Mouse (Mus musculus) stomach, postnatal 0 days (tissue): ENCODE data around the gene Gpx3. TPM values are rescaled to one million over a fixed set of nuclear protein-coding genes. Genes with fewer than 3 reads are reported as not detected.

Experiments used
- ATAC-seq: fragments of 200-750 bp; cut with Nextera tagmentation; 2 replicates; pipeline ENCODE4 v1.8.0; 2017; ENCODE audit not compliant: low FRiP score, low TSS enrichment
- DNase-seq: peaks from one replicate; pipeline ENCODE4 v3.0.0-alpha.2; 2016; ENCODE audit warnings: low spot score
- H3K27ac ChIP-seq: fragments of 300-500 bp; sonication (generic); replicated peaks from 2 replicates; pipeline ENCODE4 v1.5.1; 2014; ENCODE audit warnings: mild to moderate bottlenecking, control low read depth
- H3K27me3 ChIP-seq: fragments of 300-500 bp; sonication (generic); 2 replicates; pipeline ENCODE4 v1.6.1; 2014; ENCODE audit warnings: low read length; ENCODE audit not compliant: control insufficient read depth, insufficient read depth
- H3K36me3 ChIP-seq: fragments of 300-500 bp; sonication (generic); 2 replicates; pipeline ENCODE4 v1.6.1; 2014; ENCODE audit warnings: low read length, mixed read lengths; ENCODE audit not compliant: control insufficient read depth, insufficient read depth
- H3K4me1 ChIP-seq: fragments of 300-500 bp; sonication (generic); replicated peaks from 2 replicates; pipeline ENCODE4 v1.6.1; 2014; ENCODE audit warnings: antibody characterized with exemption; ENCODE audit not compliant: control insufficient read depth, insufficient read depth
- H3K4me2 ChIP-seq: fragments of 300-500 bp; sonication (generic); replicated peaks from 2 replicates; pipeline ENCODE4 v1.6.1; 2014; ENCODE audit warnings: low read depth, mild to moderate bottlenecking, control low read depth, moderate library complexity
- H3K4me3 ChIP-seq: fragments of 300-500 bp; sonication (generic); 2 replicates; pipeline ENCODE4 v1.5.1; 2014; ENCODE audit warnings: low read depth, low read length, control low read depth
- H3K9ac ChIP-seq: fragments of 300-500 bp; sonication (generic); 2 replicates; pipeline ENCODE4 v1.6.1; 2014; ENCODE audit warnings: mild to moderate bottlenecking, low read length, control low read depth, mixed read lengths
- H3K9me3 ChIP-seq: fragments of 300-500 bp; sonication (generic); 2 replicates; pipeline ENCODE4 v1.6.1; 2016; ENCODE audit warnings: low read length; ENCODE audit not compliant: control insufficient read depth
- CTCF ChIP-seq: IDR thresholded peaks from 2 replicates; pipeline ENCODE4 v1.5.1; 2016; ENCODE audit warnings: antibody characterized with exemption, low read depth, mild to moderate bottlenecking, moderate library complexity
- EP300 ChIP-seq: optimal IDR thresholded peaks from 2 replicates; pipeline ENCODE3; 2016; ENCODE audit warnings: antibody characterized with exemption
- WGBS: fragments of 180-500 bp; shearing (Covaris S2); extraction: QIAGEN DNeasy Blood & Tissue Kit; methylation state at CpG from one replicate; pipeline ENCODE4 v1.1.7; 2014; 5-methylcytosine and 5-hydroxymethylcytosine counted together
- polyA plus RNA-seq: library from polyadenylated mRNA; unstranded; fragments of >200 nt; fragmentation: Nextera tagmentation; extraction: Ambion mirVana; gene quantifications from 2 replicates; pipeline ENCODE4 v1.2.1, GENCODE M21; 2015

Gpx3 gene
- polyA plus RNA-seq, 1 experiment from 2014 or later, result 206 TPM

GRCm38 (mm10) chr11:54912503-54913316 lies 10.5 kb downstream of the Gpx3 start:
- Histone ChIP-seq H3K27ac (no peak overlapping the region), H3K27me3 (no peaks in the 10 kb centered on the region), H3K9ac (no peak overlapping the region), H3K36me3 (peaks cover 33% of the 10 kb centered on the region), H3K4me2 (no peak overlapping the region), H3K4me3 (no peak overlapping the region), H3K9me3 (no peaks in the 10 kb centered on the region), H3K4me1 (no peaks in the 10 kb centered on the region)
- DNase-seq (no peak), ATAC-seq (no peak)
- no peak for TF ChIP-seq EP300
- no peak for TF ChIP-seq CTCF
- WGBS, result 83% methylated on average over 9 of the region's 9 CpGs

GRCm38 (mm10) chr11:54913841-54914240 lies 11.6 kb downstream of the Gpx3 start:
- no peaks in the 10 kb centered on the region for H3K27me3 ChIP-seq
- H3K36me3 ChIP-seq, result peaks cover 38% of the 10 kb centered on the region
- ATAC-seq (no peak), DNase-seq (no peak)
- no peaks in the 10 kb centered on the region for H3K9me3 ChIP-seq
- H3K27ac ChIP-seq, result no peak overlapping the region
- H3K4me2 ChIP-seq, result no peak overlapping the region
- H3K4me3 ChIP-seq, result no peak overlapping the region
- no peak overlapping the region for H3K9ac ChIP-seq
- TF ChIP-seq CTCF (no peak), EP300 (no peak)
- no peaks in the 10 kb centered on the region for H3K4me1 ChIP-seq
- WGBS, result 90% methylated on average over 5 of the region's 5 CpGs

- ATAC-seq, result no peak
- 92% methylated on average over 7 of the region's 7 CpGs for WGBS
- no peak overlapping the region for H3K9ac ChIP-seq
Observed at GRCm38 (mm10) chr11:54917461-54917860, 15.2 kb downstream of the Gpx3 start.

GRCm38 (mm10) chr11:54918273-54918672 lies 16.0 kb downstream of the Gpx3 start:
- WGBS, result 93% methylated on average over 4 of the region's 4 CpGs
- H3K27ac ChIP-seq, result no peak overlapping the region
- ATAC-seq (no peak), DNase-seq (no peak)
- H3K4me3 ChIP-seq, result no peak overlapping the region
- no peak overlapping the region for H3K9ac ChIP-seq
- H3K4me2 ChIP-seq, result no peak overlapping the region
- no peaks in the 10 kb centered on the region for H3K4me1 ChIP-seq
- peak; percentile 65 for TF ChIP-seq CTCF
- TF ChIP-seq EP300, result no peak
- no peaks in the 10 kb centered on the region for H3K9me3 ChIP-seq
- peaks cover 46% of the 10 kb centered on the region for H3K36me3 ChIP-seq
- no peaks in the 10 kb centered on the region for H3K27me3 ChIP-seq

More at GRCm38 (mm10) chr11:54917461-54917860, 15.2 kb downstream of the Gpx3 start:
- Histone ChIP-seq H3K4me3 (no peak overlapping the region), H3K27me3 (no peaks in the 10 kb centered on the region), H3K27ac (no peak overlapping the region), H3K9me3 (no peaks in the 10 kb centered on the region), H3K4me1 (no peaks in the 10 kb centered on the region), H3K4me2 (no peak overlapping the region), H3K36me3 (peaks cover 40% of the 10 kb centered on the region)
- DNase-seq, result no peak
- TF ChIP-seq CTCF, result no peak
- no peak for TF ChIP-seq EP300

GRCm38 (mm10) chr11:54920127-54920972 lies 18.1 kb downstream of the Gpx3 start:
- Histone ChIP-seq H3K4me1 (no peaks in the 10 kb centered on the region), H3K27me3 (no peaks in the 10 kb centered on the region), H3K27ac (0 out of 2 replicates have a peak overlapping the region, but pooled peaks have one; percentile 18), H3K9me3 (no peaks in the 10 kb centered on the region), H3K9ac (no peak overlapping the region), H3K4me3 (no peak overlapping the region), H3K36me3 (peaks cover 46% of the 10 kb centered on the region), H3K4me2 (no peak overlapping the region)
- DNase-seq, result no peak
- WGBS, result 58% methylated on average over 11 of the region's 11 CpGs
- TF ChIP-seq CTCF (no peak), EP300 (no peak)
- ATAC-seq, result no peak
